Mouse (Mus musculus): ENCODE data around the gene Oaf. TPM values are rescaled to one million over a fixed set of nuclear protein-coding genes. Genes with fewer than 3 reads are reported as not detected.

Gene Oaf
- total and polyA plus RNA-seq, 3 experiments: 57.6 to 137 TPM; not detected in 1

GRCm38 (mm10) chr9:43270723-43271252, 31.1 kb upstream of the Oaf start:
- H3K4me1 ChIP-seq (ENCODE audit: control insufficient read depth in 1 of 2, insufficient read depth in 2 of 2, low read length in 2 of 2): no peaks in the 10 kb centered on the region
- 0 out of 4 replicates have a peak, but pooled peaks cover 0 to 2% of the 10 kb centered on the region in 2 experiments for H3K36me3 ChIP-seq (ENCODE audit: control insufficient read depth in 1 of 2, insufficient read depth in 2 of 2, low read length in 2 of 2)
- no peaks in the 10 kb centered on the region for H3K9me3 ChIP-seq (replicated peaks; ENCODE audit: insufficient read depth, low read length)
- H3K9ac ChIP-seq (ENCODE audit: control insufficient read depth, low read depth, low read length, poor library complexity, severe bottlenecking): no peak overlapping the region
- no peak overlapping the region for H3K27ac ChIP-seq (ENCODE audit: control insufficient read depth, low read depth, low read length)
- no peaks in the 10 kb centered on the region for H3K79me2 ChIP-seq (ENCODE audit: control insufficient read depth, insufficient read depth, low read length, poor library complexity)
- no peak for TF ChIP-seq RAD21 (IDR thresholded peaks at IDR 0.05; ENCODE audit: low read depth, low read length)
- no peak for TF ChIP-seq ETS1 (IDR thresholded peaks at IDR 0.05; ENCODE audit: low read depth, low read length)
- no peak for TF ChIP-seq BHLHE40 (IDR thresholded peaks at IDR 0.05; ENCODE audit: borderline replicate concordance, low read depth, low read length)
- no peak for TF ChIP-seq JUND (IDR thresholded peaks at IDR 0.05; ENCODE audit: low read depth, low read length)
- no peak for TF ChIP-seq POLR2AphosphoS5 (IDR thresholded peaks at IDR 0.05; ENCODE audit: borderline replicate concordance, low read depth, low read length)
- no peak for TF ChIP-seq ZNF384 (IDR thresholded peaks at IDR 0.05; ENCODE audit: low read depth, low read length)
- no peak for TF ChIP-seq SMC3 (IDR thresholded peaks at IDR 0.05; ENCODE audit: low read depth, low read length)
- no peak for TF ChIP-seq ZKSCAN1 (IDR thresholded peaks at IDR 0.05; ENCODE audit: low read depth, low read length)
- no peak for TF ChIP-seq SIN3A (IDR thresholded peaks at IDR 0.05; ENCODE audit: low read length)
- no peak for TF ChIP-seq MYB (IDR thresholded peaks at IDR 0.05; ENCODE audit: low read depth, low read length)
- H3K27me3 ChIP-seq (ENCODE audit: control insufficient read depth in 1 of 2, insufficient read depth in 2 of 2, low read length in 2 of 2): peaks cover 3 to 5% of the 10 kb centered on the region in 2 experiments; a peak in 3 of 4 replicates
- H3K4me3 ChIP-seq (ENCODE audit: control insufficient read depth in 1 of 2, insufficient read depth in 1 of 2, low read depth in 2 of 2, low read length in 2 of 2): no peak overlapping the region
- no peak for DNase-seq (ENCODE audit: low read depth, low spot score)

DNA sequence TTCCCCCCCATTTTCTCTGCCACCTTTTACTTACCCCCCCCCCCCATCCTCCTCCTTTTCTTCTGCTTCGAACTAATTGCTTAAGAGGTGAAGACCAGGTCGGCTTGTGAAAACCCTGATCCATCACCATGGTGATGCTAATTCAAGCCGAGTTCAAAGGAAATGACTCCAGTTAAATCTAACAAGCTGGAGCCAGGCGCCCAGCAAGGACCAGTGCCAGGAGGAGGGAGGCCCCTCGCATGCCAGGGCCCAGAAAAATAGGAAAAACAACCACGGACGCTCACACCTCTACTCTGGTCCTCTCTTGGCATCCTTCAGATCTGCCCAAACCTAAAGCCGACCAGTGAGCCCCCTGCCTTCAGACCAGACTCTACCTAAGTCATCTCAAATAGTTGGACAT, 29.5 kb upstream of the Oaf start:
- no peaks in the 10 kb centered on the region for H3K9me3 ChIP-seq (replicated peaks; ENCODE audit: insufficient read depth, low read length)

DNA sequence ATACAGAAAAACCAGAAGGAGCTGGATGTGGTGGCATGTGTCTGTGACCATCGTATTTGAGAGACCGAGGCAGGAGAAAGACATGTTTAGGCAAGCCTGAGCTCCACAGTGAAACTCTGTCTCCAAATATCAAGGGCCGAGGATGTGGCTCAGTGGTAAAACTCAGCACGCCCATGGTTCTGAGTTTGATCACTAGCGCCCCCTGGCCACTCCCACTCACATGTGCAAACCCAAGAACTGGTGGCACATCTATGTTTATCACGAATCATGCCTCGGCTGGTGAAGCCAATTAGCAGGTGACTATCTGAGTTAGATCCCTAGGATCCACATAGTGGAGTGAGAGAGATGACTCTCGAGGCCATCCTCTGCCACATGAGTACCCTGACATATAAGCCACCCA, 27.6 kb upstream of the Oaf start:
- no peaks in the 10 kb centered on the region for H3K79me2 ChIP-seq (ENCODE audit: control insufficient read depth, insufficient read depth, low read length, poor library complexity)
- H3K9ac ChIP-seq (ENCODE audit: control insufficient read depth, low read depth, low read length, poor library complexity, severe bottlenecking): no peak overlapping the region
- H3K27ac ChIP-seq (ENCODE audit: control insufficient read depth, low read depth, low read length): no peak overlapping the region
- DNase-seq (ENCODE audit: low read depth, low spot score): peak; percentile 75
- peaks cover 0 to 1% of the 10 kb centered on the region in 2 experiments; a peak in 1 of 4 replicates for H3K27me3 ChIP-seq (ENCODE audit: control insufficient read depth in 1 of 2, insufficient read depth in 2 of 2, low read length in 2 of 2)
- H3K36me3 ChIP-seq (ENCODE audit: control insufficient read depth in 1 of 2, insufficient read depth in 2 of 2, low read length in 2 of 2): 0 out of 4 replicates have a peak, but pooled peaks cover 0 to 2% of the 10 kb centered on the region in 2 experiments
- H3K9me3 ChIP-seq (replicated peaks; ENCODE audit: insufficient read depth, low read length): no peaks in the 10 kb centered on the region
- no peak overlapping the region for H3K4me3 ChIP-seq (ENCODE audit: control insufficient read depth in 1 of 2, insufficient read depth in 1 of 2, low read depth in 2 of 2, low read length in 2 of 2)
- H3K4me1 ChIP-seq (ENCODE audit: control insufficient read depth in 1 of 2, insufficient read depth in 2 of 2, low read length in 2 of 2): no peaks in the 10 kb centered on the region
- TF ChIP-seq KAT2A (conservative IDR thresholded peaks at IDR 0.05; ENCODE audit: low read depth, low read length): no peak
- TF ChIP-seq TCF12 (IDR thresholded peaks at IDR 0.05; ENCODE audit: low read depth, low read length): no peak
- TF ChIP-seq ELF1 (IDR thresholded peaks at IDR 0.05; ENCODE audit: low read depth, low read length): no peak
- no peak for TF ChIP-seq GATA1 (IDR thresholded peaks at IDR 0.05; ENCODE audit: low read depth, low read length)
- TF ChIP-seq MEF2A (IDR thresholded peaks at IDR 0.05; ENCODE audit: extremely low read depth, insufficient replicate concordance, low read depth, low read length, poor library complexity, severe bottlenecking): no peak
- TF ChIP-seq BHLHE40 (IDR thresholded peaks at IDR 0.05; ENCODE audit: borderline replicate concordance, low read depth, low read length): no peak
- no peak for TF ChIP-seq EP300 (IDR thresholded peaks at IDR 0.05; ENCODE audit: low read depth in 1 of 2, low read length in 2 of 2)
- TF ChIP-seq NELFE (IDR thresholded peaks at IDR 0.05; ENCODE audit: low read depth, low read length): no peak
- peak; percentile 59 to 82 (median 81) for TF ChIP-seq CTCF (IDR thresholded peaks at IDR 0.05 in 2 of 3, conservative IDR thresholded peaks at IDR 0.05 in 1 of 3; ENCODE audit: control insufficient read depth in 1 of 3, insufficient read depth in 1 of 3, low read depth in 2 of 3, low read length in 3 of 3, poor library complexity in 1 of 3, severe bottlenecking in 1 of 3)
- TF ChIP-seq ETS1 (IDR thresholded peaks at IDR 0.05; ENCODE audit: low read depth, low read length): no peak
- TF ChIP-seq ZC3H11A (IDR thresholded peaks at IDR 0.05; ENCODE audit: low read depth, low read length): peak; percentile 84
- no peak for TF ChIP-seq ZNF384 (IDR thresholded peaks at IDR 0.05; ENCODE audit: low read depth, low read length)
- TF ChIP-seq POLR2A (IDR thresholded peaks at IDR 0.05; ENCODE audit: control insufficient read depth in 1 of 2, insufficient read depth in 1 of 2, low read depth in 1 of 2, low read length in 2 of 2, poor library complexity in 1 of 2): no peak
- peak; percentile 41 for TF ChIP-seq MAX (IDR thresholded peaks at IDR 0.05; ENCODE audit: low read length)
- no peak for TF ChIP-seq POLR2AphosphoS5 (IDR thresholded peaks at IDR 0.05; ENCODE audit: borderline replicate concordance, low read depth, low read length)
- TF ChIP-seq MYC (IDR thresholded peaks at IDR 0.05; ENCODE audit: low read depth, low read length): peak; percentile 71; the same call in 1 of the 2 replicates
- peak; percentile 90 for TF ChIP-seq SMC3 (IDR thresholded peaks at IDR 0.05; ENCODE audit: low read depth, low read length)
- TF ChIP-seq RAD21 (IDR thresholded peaks at IDR 0.05; ENCODE audit: low read depth, low read length): peak; percentile 69
- TF ChIP-seq ZKSCAN1 (IDR thresholded peaks at IDR 0.05; ENCODE audit: low read depth, low read length): no peak

More for the DNA sequence above, 29.5 kb upstream of the Oaf start:
- DNase-seq (ENCODE audit: low read depth, low spot score): no peak
- Histone ChIP-seq H3K27me3 (ENCODE audit: control insufficient read depth in 1 of 2, insufficient read depth in 2 of 2, low read length in 2 of 2) (peaks cover 0 to 1% of the 10 kb centered on the region in 2 experiments; a peak in 1 of 4 replicates), H3K79me2 (ENCODE audit: control insufficient read depth, insufficient read depth, low read length, poor library complexity) (no peaks in the 10 kb centered on the region), H3K4me3 (ENCODE audit: control insufficient read depth in 1 of 2, insufficient read depth in 1 of 2, low read depth in 2 of 2, low read length in 2 of 2) (no peak overlapping the region), H3K27ac (ENCODE audit: control insufficient read depth, low read depth, low read length) (no peak overlapping the region), H3K4me1 (ENCODE audit: control insufficient read depth in 1 of 2, insufficient read depth in 2 of 2, low read length in 2 of 2) (no peaks in the 10 kb centered on the region), H3K9ac (ENCODE audit: control insufficient read depth, low read depth, low read length, poor library complexity, severe bottlenecking) (no peak overlapping the region), H3K36me3 (ENCODE audit: control insufficient read depth in 1 of 2, insufficient read depth in 2 of 2, low read length in 2 of 2) (0 out of 4 replicates have a peak, but pooled peaks cover 0 to 2% of the 10 kb centered on the region in 2 experiments)
- TF ChIP-seq TBP (IDR thresholded peaks at IDR 0.05; ENCODE audit: low read depth, low read length): no peak
- TF ChIP-seq MYC (IDR thresholded peaks at IDR 0.05; ENCODE audit: low read depth, low read length): no peak
- TF ChIP-seq MAZ (IDR thresholded peaks at IDR 0.05; ENCODE audit: low read depth, low read length): no peak
- no peak for TF ChIP-seq MXI1 (IDR thresholded peaks at IDR 0.05; ENCODE audit: low read depth, low read length)
- TF ChIP-seq ETS1 (IDR thresholded peaks at IDR 0.05; ENCODE audit: low read depth, low read length): no peak
- no peak for TF ChIP-seq USF2 (IDR thresholded peaks at IDR 0.05; ENCODE audit: borderline replicate concordance in 1 of 2, insufficient read depth in 1 of 2, low read depth in 1 of 2, low read length in 2 of 2)
- TF ChIP-seq KAT2A (conservative IDR thresholded peaks at IDR 0.05; ENCODE audit: low read depth, low read length): no peak

Measured in MEL (cell line).